Mouse (Mus musculus): ENCODE data around the gene Stk16.

The Stk16 gene

GRCm38 (mm10) chr1:75239591-75239990 lies 29.0 kb downstream of the Stk16 start:
- DNase-seq: peak in 1 of 2 experiments; percentile 26

DNA sequence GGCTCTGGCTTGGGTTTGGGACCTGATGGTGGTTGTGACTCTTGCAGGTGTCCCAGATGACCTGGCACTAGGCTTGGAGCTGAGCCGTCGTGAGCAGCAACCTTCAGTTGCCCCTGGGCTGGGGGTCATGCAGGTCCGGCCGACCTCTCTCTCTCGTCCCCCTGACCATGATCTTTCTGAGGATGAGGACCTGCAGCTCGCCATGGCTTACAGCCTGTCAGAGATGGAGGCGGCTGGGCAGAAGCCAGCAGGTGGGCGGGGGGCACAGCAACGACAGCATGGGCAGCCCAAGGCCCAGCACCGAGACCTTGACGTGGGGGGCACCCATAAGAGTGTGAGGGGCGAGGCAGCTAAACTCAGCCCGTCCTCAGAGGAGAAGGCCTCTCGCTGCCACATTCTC lies 32.8 kb downstream of the Stk16 start:
- no peak for DNase-seq

GRCm38 (mm10) chr1:75244175-75244826 lies 33.7 kb downstream of the Stk16 start:
- DNase-seq: no peak

GRCm38 (mm10) chr1:75244836-75245235 lies 34.2 kb downstream of the Stk16 start:
- peak; percentile 69 to 72 for DNase-seq

GRCm38 (mm10) chr1:75247071-75247930 lies 36.7 kb downstream of the Stk16 start:
- DNase-seq: peak in 1 of 2 experiments; percentile 52

GRCm38 (mm10) chr1:75248041-75248772 lies 37.6 kb downstream of the Stk16 start:
- peak; percentile 72 to 77 for DNase-seq

GRCm38 (mm10) chr1:75250498-75250897 lies 39.9 kb downstream of the Stk16 start:
- peak; percentile 80 to 84 for DNase-seq

GRCm38 (mm10) chr1:75251112-75251970 lies 40.7 kb downstream of the Stk16 start:
- peak; percentile 88 to 90 for DNase-seq

DNA sequence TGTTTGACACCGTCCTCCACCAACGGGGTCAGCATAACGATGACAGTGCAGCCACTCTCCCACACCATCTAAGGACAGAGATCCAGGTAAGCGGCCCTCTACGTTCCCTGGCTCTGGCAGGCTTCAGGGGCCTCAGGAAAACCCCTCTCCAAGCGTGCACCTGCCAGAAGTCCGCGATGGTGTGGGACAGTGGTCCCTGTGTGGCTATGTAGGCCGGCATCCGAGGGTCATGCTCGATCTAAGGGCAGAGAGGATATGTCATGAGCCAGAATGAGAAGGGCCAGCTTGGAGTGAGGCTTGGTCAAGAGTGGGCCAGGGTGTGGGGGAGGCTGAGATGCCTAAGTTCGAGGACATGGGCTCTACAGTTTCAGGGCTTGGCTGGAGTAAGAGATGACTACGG lies 41.7 kb downstream of the Stk16 start:
- DNase-seq: peak in 1 of 2 experiments; percentile 24

DNA sequence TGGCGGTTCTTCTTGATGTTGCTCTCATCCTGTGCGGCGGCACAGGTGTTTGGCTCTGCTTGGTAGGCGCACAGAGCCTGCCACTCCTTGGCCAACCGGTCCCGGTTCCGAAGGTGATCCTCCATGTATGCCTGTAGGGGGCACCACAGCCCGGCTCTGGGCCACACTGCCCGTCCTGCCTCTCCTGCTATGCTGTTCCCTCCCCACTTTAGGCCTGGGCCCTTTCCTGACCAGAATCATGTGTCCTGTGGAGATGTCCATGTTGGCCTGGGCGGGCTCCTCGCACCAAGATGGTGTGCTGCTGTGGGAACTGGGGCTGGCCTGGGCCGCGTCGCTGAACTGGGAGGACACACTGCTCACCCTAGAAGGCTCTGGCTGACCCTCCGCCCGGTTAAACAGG lies 42.4 kb downstream of the Stk16 start:
- DNase-seq: peak in 1 of 2 experiments; percentile 45

DNA sequence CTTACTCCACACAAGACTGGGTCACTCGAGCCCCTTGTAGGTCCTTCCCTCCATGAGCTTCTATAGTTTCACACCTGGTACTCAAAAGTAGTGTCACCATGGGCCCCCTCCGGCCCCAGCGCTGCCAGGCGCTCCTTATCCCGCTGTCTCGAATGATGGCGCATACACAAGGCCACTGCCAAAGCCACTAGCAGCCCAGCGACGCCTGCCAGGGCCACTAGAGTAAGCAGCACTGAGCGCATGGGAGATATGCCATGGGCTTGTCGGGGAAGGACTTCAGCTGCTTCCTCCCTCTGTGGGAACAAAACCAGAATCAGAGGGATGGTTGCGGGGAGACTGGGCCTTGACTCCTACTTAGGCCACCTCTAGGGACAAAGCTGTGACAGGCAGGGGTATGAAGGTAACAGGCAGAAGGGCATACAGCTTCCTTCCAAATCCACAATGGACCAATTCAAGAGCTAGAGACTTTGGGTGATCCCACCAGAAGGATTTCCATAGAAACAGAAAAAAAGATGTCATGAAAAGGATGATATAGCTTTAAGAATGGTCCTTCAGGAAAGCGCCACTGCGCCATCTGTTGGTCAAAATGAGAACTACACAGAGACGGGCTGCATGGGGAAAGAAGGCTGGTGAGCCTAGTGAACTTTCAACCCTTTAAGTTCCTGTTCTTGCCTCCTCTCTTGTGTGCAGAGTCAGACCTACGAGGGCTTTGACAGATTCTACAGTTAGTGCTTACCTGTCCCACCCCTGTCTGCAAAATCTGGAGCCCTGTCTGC lies 43.4 kb downstream of the Stk16 start:
- DNase-seq: peak; percentile 94 to 98

GRCm38 (mm10) chr1:75254625-75255013 lies 44.0 kb downstream of the Stk16 start:
- DNase-seq: peak in 1 of 2 experiments; percentile 45

GRCm38 (mm10) chr1:75255516-75256046 lies 44.9 kb downstream of the Stk16 start:
- peak in 1 of 2 experiments; percentile 48 for DNase-seq

DNA sequence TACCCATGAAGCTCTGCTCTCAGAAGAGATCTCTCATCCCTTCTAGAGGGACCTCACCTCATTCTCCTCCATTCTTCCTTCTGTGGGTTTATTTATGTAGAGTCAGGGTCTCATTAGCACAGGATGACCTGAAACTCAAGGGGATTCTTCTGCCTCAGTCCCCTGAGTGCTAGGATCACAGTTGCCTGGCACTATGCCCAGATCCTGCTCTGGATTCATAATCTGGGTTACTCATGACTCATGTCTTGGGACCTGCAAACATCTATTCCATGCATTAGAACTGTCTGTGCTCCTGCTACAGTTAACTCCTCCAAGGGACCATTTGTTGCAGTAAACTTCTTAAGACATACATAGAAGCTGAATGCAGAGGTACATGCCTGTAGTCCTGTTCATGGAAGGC lies 50.6 kb downstream of the Stk16 start:
- DNase-seq: peak in 1 of 2 experiments; percentile 45

DNA sequence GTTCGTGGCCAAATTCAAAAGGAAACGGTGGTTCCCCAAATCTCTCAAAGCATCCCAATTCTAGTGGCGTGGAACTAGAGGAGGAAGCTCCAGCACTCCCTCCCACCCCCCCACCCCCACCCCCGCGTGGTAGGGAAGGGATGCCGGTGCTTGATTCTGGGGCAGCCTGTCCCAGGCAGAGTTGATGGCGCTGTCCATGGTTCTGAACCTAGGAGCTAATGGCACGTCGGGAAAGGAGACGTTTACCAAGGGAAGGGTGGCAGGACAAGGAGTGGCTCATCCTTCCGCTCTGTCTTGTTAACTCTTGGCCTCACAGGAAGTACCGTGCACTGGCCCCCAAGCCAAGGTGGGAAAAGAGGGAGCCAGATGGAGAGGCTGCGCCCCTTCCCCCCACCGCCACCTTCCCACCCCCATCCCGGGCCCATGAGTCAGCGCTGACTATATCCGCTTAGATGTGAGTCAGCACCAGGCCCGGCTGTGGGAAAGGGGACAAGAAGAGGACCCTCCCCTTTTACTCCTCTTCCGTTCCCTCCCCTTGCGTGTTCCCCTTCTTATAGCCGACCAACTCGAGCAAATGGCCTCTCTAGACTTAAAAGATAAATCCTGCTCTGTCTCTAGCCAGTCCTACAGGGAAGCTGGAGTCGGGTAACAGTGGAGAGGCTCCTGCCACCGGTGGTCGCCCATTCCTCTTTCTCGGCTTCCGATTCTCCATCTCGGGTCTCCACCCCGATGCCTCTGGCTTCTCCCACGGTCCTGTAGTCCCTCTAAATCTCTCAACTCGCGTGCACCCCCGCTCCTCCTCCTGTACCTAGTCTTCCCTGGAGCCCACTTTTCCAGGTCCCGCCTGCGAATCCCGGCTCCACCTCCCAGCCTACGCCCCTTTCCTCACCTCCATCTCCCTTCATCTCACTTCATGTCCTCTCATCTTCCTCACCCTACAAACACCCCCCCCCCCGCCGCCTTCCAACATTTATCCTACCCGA lies 52.6 kb downstream of the Stk16 start:
- DNase-seq: peak in 1 of 2 experiments; percentile 47

DNA sequence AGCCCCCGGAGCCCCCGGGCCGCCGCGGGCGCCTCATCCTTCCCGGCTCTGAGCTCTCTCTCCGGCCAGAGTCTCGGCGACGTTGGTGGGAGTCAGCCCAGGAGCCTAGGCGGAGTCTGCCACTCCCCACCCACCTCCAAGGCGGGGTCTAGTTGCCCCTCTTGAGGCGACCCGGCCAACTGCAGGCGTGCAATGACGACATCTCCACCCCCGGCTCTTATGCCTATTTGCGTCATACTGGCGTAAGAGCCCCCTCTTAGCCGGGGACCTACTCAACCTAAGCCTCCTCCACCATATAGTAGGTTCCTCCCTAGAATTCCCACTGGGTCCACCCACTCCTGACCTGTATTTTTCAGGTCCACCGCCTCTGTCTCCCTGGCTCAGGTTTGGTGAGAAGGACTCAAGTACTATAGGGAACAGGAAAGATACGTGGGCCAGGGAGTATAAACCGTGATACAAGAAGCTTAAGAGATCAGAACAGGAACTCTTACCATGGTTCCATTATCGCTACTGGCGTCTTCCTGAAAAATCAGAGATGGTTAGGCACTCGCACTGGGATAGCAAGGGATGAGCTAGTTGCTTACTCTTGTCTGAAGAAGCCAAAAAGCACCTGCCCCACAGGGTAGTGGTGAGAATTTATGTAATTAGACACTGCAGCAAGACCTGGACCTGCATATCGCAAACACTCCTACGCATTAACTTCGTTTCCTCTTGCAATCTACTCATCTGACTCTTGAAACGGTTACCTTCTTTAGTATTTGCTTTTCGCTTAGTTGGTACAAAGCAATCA lies 53.6 kb downstream of the Stk16 start, which contains the start of gene Ptprn:
TSS of gene Ptprn (minus strand) at position 412 of the 790 bp plus-strand sequence.
- peak; percentile 80 to 82 for DNase-seq

All from cerebellum, postnatal 14 days (tissue).